Mouse (Mus musculus): ENCODE data around the gene Tenm2. TPM values are rescaled to one million over a fixed set of nuclear protein-coding genes. Genes with fewer than 3 reads are reported as not detected.

Gene Tenm2
- polyA plus RNA-seq, 2 experiments from 2014 or later, result 0.05 TPM; not detected in 1

DNA sequence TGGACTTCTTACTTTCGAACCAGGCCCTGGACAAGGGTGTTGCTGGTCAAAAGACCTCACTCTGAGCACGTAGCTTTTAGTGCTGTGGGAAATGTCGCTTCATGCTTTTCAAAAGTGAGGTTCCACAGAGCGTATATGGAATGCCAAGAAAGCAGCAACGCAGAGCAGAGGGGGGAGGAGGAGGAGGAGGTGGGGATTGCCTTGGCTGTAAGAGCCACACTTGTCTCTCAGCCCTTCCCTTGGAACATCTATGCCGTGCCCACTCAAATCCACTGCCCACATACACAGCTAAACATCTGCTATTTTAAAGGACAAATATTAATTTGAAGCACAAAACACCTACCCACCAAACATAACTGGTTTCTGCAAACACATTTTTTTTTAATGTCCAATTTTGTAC lies 544.9 kb downstream of the Tenm2 start:
- no peak for ATAC-seq

DNA sequence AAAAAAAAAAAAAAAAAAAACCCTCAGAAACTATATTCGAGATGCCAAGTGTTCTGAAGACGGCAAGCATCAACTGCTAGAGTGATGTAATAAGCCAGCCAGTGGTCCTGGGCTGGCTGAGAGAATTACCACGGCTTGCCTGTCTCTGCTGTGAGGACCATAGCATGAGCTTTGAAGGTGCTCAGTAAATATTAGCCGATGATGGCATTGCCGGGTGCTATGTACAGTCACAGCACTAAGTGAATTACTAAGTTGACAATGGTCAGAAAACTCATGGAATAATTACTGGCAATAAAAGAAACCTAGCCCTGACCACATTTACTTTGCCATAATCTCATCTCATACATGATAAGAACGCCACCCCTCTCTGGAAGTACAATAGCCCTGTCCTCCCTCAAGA lies 549.5 kb downstream of the Tenm2 start:
- ATAC-seq, result no peak

DNA sequence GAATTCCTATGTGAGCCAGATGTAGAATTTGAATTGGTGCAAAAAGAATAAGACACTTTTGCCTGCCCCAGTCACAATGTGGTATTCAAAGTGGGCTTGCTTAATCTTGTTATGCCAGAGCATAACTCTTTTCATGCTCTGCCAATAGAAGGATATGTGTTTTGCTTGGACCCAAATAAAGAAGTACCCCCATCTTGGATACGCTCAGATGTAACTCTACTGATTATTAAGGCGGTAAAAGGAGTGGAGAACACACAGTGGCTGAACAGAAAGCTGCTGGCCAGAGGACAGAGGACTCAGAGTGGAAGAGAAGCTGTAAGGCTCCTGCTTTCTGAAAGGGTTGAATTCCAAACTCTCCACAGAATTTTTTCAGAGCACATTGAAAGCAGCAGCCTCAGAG lies 556.4 kb downstream of the Tenm2 start:
- no peak for ATAC-seq

DNA sequence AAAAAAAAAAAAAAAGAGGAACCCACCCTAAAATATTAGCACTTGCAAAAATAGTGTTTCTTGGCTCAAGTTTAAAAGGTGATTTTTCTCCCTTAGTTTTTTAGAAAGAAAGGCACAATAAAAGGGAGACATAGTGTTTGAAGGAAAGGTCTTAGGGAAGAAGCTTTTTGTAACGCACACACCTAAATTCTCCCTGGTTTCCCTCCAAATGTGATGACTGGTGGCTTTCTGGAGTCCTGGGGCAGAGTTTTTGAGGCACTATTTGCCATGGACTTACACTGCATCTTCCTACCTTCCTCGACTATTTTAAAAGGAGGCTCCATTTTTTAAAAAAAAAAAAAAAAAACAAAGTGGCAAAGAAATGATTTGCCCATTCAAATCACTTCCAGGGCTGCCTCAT lies 557.2 kb downstream of the Tenm2 start:
- ATAC-seq, result no peak

DNA sequence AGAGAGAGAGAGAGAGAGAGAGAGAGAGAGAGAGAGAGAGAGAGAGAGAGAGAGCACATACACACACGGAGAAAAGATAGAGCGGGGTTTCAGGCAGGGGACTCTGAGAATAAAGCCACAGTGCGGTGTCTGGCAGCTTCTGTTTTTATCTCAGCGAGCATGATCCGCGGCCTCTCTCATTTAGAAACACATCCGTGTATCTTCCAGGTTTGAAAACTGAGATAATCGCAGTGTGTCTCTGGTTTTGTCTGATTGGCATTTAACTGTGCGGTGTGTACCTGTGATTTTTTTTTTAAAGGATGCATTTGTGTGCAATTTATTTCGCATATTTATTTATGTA lies 557.7 kb downstream of the Tenm2 start:
- no peak for ATAC-seq

DNA sequence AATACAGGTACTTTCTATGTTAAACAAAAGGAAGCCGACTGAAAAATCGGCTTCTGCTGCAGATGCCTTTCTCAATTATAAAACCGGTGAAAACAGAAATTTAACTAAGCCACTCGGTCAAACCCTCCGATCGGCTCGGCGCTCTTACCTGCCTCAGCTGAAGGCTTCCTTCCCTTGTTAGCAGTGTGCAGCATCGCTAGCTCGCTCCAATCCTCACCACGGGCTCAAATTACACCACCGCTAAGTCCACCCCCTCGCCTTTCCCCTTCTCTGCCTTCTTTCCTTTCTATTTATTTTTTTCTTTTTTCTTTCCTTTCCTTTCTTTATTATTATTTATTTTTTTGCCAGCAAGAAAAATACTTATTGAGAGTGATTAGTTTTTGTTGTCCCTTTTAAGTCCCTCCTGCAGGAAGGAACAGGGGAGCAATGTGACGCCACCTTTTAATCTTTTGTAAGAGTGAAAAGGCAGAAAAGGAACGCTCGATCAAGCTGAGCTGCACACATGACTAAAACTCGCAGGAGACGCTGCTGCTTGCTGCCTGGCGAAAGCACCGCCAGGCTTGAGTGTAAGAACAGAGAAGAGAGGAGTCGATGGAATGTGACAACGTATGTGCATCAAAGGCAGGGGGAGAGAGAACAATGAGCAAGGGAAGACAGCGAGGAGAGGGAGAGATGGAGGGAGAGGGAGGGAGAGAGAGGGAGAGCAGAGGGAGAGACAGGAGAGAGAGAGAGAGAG lies 558.3 kb downstream of the Tenm2 start:
- ATAC-seq, result no peak

DNA sequence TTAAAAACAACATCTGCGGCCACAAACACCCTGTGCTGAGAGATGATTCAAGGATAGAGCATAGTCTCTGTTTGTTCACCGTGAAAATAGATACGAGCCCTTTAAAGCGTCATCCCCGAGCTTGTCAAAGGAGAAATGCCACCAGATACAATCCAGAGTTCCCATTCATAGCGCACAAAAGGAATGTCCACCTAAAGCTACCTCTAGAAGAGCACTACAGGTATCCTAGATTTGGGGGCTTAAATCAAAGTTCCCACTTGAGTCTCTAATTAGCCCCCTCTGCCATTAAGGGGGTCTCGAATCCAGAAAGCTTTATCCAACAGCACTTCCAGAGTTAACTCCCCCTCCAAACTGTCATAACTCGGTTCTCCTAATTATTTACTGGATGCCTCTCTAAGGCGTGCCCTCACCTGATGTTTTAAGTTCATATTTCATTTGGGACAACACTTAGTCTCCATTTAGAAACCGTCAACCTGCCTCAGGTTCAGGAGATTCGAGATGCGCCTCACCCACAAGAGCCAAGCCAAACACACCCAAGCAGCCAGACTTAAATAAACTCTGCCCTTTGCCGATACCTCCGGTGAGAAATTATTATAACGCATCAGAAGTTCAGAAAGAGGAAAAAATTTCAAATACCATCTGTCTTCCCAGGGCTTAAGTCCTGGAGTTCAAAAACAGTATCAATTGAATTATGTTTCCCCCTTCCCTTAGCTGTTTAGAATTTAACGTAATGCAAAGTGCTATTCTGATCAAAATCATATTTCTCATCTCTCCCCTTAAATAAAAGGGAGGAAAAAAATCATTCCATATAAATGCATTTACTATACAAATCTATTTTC lies 559.1 kb downstream of the Tenm2 start:
- no peak for ATAC-seq

DNA sequence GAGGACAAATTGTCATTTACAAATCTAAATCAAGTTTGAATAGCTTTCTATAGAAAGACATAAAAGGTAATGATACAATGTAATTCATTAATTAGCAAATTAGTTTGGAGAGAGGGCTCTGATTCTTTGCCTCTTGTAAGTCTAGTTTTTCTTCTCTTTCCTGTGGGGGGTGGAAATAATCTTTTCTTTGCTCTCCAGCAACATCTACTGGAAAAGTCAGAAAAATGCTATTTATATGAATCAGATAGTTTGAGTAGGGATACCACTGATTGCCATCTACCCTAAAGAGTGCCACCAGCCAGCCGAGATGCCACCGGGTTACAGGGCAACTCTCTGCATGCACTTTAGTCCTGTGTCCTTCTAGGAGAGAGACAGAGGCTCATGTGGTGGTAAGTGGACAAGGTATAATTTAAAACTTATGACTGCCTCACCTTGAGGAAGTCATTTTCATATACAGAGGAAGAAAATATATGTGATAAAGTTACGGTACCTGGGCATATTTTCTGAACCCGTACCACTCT lies 560.8 kb downstream of the Tenm2 start:
- ATAC-seq, result no peak

DNA sequence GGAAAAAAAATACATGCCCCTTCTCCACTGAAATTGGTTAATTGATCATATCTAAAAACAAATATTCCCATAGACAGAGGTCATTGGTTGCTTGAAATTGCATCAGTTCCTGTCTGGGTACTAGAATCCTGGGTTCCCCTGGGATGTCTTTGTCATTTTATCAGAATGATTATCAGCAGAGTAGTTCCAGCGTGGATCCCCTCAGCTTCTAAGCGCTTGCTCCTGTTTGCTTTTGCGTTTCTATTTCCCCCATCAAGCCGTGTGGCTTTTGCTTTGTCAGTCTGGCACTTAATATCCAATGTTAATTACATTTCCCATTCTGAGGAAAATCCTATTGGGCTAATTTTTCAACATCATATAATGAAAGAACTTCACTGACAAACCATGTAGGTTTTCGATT lies 561.6 kb downstream of the Tenm2 start:
- ATAC-seq, result no peak

DNA sequence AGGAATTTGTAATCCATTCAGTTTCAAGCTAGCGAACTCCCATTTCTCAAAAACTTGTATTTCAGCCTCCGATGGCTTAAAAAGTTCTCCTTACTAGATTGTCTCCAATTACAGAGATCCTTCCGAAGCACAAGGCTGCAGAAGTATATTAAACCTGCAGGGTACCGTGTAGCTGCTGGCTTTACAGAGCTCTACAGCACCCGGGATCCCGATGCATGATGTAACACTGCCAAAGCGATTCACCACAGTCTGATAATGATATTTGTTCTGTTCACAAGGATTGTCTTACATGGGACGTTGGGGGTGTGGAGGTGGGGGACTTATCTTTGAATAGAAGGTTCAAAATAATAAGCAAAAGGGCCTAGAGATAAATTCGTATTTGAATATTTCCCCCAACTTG lies 564.6 kb downstream of the Tenm2 start:
- ATAC-seq, result no peak

DNA sequence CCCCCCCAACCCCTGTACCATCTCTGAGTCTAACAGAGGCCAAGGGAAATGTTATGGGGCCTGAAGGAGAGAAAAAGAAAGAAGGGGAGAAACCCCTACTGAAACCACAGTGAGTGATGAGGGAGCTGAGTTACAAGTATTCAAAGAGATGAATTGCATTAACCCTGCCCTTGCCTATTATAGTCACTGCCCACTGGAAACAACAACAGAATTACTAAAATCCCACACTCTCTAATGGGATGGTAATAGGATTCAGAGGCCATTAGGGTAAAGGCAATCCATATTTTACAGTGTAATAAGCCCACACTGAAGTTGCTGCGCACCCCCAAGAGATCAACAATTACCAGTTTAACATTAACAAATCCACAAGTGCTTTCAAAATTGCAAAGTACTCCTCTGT lies 571.7 kb downstream of the Tenm2 start:
- ATAC-seq, result no peak

DNA sequence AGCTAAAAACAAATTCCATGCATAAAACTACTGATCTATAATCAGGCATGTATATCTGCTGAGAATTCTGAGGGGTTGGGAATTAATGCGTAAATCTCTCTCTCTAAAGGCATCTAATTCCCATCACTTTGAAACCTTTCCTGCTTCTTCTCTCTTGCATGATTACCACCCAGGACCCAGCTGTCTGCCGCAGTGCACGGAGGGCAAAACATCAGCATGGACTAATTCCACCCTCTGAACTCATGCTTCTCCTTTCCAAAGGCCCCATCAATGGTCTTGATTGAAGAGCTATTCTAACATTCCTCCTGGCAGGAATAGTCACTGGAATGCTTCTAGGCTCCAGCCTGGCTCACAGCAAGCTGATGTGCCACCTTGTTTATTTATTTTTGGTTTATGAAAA lies 572.2 kb downstream of the Tenm2 start:
- ATAC-seq, result no peak

DNA sequence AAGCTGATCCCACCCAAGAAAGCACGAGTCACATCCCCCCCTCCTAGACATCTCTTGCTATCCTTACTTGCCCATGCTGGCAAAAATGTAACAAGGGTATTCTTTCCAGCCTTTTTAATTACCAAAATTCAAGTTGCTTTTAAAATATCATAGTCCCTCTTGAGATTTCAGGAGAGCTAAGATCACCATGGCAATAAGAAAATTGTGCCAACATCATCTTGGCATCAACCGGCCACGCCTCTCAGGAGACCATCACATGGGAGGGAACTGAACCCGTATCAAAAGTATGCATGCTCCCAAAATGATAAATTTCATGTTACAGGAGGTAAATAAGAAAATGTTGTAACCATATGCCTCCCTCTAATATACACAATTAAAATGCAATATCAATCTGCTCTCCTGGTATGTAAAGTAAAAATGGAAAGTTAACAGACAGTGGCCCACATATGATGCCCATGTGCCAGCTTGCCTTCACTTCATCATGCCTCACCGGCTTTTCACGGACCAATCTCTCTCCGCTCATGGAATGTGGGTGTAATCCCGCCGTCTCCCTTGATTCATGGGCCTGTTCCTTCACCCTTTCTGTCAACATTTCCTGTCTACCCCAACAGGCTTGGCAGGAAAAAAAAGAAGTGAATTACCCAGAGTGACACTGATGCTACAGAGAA lies 582.0 kb downstream of the Tenm2 start:
- no peak for ATAC-seq

DNA sequence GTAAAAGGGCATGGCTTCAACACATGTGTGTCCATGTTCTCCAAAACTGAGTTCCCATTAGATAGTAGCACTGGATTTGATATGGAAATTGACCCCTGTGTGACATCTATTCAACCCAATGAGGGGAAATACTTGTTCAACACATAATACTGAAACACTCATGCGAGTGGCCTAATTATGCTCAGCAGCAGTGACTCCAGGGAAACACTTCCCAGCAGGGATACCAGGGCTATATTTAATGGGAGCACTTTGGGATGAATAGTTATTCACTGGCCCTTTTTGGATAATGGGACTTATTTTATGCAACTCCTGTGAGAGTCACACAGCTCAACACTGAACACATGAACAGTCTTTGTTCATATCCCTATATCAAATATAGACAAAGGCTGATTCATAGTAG lies 588.6 kb downstream of the Tenm2 start:
- ATAC-seq, result no peak

DNA sequence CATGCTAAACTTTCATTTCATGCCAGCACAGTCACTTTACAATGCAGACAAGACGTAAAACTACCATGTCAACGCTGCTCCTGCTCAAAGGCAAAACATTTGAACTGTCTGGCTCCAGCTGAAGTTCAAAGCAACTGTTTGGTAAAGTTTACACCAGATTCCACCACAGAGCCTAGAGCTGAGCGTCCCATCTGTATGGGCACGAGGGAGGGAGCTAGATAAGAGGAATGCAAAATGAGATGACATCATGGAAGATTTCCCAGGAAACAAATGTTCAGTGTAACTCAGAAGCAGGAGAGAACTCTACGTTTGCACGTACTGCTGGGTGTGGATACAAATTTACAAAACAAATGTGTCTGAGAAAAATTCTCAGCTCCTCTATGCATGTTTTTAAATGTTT lies 600.7 kb downstream of the Tenm2 start:
- ATAC-seq, result no peak

DNA sequence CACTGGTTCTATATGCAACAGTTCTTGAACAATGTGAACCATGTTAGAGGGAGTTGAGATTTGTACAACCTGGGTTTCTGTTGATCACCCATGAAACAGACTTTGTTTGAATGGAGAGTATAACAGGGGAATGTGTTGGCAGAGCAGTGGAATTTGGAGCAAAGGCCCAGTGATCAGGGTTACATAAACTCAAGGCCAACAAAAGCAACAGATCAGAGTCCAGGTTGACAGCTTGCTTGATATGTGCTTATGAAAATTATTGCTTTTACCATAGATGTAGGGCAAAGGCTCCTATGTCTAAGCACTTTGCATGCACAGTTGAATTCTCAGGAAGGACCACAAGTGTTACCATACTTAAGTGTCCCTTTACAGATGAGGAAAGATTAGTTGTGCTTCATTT lies 603.6 kb downstream of the Tenm2 start:
- no peak for ATAC-seq

DNA sequence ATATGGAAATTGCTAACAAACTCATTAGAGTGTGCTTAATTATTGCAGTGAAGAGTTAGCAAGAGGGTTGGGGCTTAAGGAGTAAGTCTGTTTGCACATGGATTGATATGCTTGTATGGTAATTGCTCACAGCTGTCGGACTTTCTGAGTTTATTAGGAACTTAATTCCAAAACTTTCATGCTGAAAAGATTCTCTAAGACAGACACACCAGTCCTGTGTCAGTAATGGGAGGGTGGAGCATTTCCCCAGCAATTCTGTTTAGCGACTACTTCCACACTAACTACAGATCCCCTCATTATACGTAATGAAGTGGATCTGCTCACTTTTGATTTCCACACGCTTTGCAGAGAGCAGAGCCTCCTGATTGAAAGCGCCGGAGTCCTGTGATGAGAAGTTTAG lies 622.0 kb downstream of the Tenm2 start:
- ATAC-seq, result no peak

DNA sequence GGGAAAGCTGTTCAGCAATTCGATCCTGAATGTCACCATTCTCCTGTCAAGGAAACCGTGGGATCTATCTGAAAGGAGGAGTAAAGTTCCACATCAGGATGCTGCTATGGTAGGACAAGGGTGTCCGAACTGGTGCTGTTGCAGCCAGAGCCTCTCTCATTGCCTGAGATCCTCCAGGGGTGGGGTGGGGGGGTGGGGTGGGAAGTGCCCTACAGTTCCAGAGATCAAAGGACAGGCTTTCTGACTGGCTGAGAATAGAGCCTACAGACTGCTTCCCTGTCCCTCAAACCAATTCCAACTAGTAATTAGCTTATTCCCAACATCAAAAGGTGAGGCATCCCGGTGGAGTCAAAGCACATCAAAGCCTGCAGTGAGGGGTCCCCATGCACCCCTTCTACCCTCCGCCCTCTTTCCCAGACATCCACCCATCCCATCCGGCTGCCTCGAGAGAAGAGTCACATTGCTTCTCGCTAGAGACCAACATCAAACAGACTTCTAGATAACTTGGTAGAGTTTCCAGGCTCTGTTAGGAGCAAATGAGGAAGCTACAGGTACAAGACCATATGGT lies 630.9 kb downstream of the Tenm2 start:
- ATAC-seq, result no peak

DNA sequence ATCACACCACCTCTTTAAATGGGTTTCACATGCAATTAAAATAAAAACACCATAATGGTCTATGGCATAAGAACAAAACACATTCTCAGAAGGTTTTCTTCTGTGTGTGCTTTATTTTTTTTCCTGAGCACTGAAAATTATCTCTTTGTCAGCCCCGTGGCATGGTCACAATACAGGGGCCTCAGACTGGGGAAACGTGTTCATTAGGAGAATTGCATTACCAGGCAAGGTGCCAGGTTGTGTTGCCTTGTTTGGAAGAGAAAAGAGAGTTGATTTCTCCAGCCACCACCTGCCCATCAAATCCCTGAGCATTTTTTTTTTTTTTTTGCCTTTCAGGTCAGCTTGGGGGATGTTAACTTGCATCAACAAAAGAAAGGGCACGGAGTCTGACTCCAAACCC lies 631.5 kb downstream of the Tenm2 start:
- ATAC-seq, result no peak

DNA sequence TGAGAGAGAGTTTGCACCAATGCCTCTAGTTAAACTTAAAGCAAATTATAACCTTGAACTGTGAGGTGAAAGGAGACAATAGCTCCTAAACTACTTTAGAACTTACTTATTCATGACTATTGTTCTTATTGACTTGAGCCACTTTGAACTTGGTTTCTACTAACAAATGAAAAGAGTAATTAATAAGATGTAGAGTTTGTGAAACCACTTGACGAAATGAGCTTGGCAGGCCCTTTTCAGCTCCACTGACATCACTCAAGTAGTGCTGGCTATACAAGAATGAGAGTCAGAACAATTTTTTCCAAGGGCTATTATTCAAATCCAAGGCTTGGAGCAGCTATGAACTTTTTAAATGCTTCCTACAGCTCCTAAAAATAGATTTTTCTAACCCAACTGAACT lies 643.3 kb downstream of the Tenm2 start:
- no peak for ATAC-seq

DNA sequence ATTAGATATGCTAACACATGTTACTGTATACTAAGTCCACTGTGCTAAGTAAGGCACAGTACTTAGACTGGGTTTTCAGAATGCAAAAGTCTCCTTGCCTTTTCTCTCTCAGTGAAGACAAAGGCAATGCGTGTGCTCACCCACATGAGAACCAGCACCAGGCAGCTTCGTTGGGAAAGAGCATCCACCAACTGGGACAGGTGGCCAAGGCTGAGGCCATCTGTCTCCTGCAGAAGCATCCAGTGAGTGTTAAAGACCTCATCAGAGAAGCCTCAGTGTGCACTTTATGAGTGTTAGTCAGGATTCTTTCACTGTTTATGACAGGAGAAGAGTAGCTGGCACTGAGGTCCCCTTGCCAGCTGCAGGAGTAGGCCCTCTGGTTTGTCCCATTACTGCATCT lies 669.6 kb downstream of the Tenm2 start:
- ATAC-seq, result no peak

DNA sequence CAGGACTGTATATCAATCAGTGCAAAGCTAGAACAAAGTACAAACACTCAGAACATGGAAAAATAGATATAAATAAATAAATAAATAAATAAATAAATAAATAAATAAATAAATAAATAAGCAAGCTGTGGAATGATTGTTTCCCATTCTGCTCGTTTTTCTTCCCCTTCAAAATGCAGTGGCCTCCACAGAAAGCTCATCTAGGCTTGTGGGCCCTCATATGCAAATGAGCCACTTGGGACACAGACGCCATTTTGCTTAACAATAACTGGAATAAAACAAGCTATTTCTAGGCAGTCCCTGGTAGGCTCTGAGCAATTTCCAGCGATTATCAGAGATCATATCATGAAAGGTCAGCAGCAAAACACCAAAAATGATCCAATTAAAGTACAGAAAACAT lies 672.9 kb downstream of the Tenm2 start:
- no peak for ATAC-seq

DNA sequence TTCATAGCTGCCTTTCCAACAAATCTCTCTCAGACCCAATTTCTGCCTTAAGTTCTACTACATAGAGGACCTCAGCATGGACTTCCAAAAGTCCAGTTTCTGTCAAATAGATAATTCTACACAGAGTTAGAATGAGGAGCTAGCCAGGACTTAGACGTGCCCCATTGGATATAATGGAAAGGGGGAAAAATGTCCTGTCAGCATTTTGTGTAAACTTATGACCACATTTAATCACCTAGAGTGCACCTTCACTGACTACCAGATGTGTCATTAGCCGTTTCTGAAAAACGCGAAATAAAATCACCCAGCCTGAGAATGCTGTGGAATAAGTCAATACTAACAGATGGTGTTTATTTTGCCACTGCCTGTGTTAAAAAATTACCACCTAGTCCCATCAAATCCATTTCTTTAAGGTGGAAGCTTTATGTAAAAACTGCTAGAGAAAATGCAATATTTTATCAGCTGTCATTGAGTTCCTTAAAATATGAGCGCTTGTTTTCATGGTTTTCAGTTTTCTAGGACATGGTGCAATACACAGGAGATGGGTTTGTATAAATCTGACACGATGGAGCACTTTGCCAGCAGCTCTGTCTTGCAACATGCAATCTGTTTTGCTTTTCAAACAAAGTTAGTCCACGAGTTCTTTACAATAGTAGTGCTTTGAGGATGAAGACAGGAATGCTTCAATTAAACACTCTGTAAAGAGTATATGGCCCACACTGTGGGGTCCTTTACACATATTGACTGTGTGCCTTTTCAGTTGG lies 674.8 kb downstream of the Tenm2 start:
- no peak for ATAC-seq

Data from CD4-positive, CD25-positive, alpha-beta regulatory T cell, adult 4 months (primary cell).